Mouse (Mus musculus): ENCODE measurements at regions not wholly inside any gene's neighbourhood (a gene's known extent, or its start where the extent isn't known, plus 50 kb on each side); places are given as distances from the start of the nearest gene placed in this dataset.

- no peaks in the 10 kb centered on the region for H3K27me3 ChIP-seq (ENCODE audit: control insufficient read depth in 1 of 2, insufficient read depth in 2 of 2, low read length in 2 of 2)
Measured at GRCm38 (mm10) chr15:62246561-62247079, 1323.8 kb upstream of the A1bg start.

GRCm38 (mm10) chr15:62245237-62245636, 1322.4 kb upstream of the A1bg start:
- no peak overlapping the region for H3K4me3 ChIP-seq (ENCODE audit: control insufficient read depth in 1 of 2, insufficient read depth in 1 of 2, low read depth in 2 of 2, low read length in 2 of 2)
- H3K27me3 ChIP-seq (ENCODE audit: control insufficient read depth in 1 of 2, insufficient read depth in 2 of 2, low read length in 2 of 2), result no peaks in the 10 kb centered on the region
- H3K9me3 ChIP-seq (replicated peaks; ENCODE audit: insufficient read depth, low read length), result no peaks in the 10 kb centered on the region
- peaks cover 3 to 88% of the 10 kb centered on the region in 2 experiments for H3K36me3 ChIP-seq (ENCODE audit: control insufficient read depth in 1 of 2, insufficient read depth in 2 of 2, low read length in 2 of 2)
- no peak for TF ChIP-seq MYC (IDR thresholded peaks at IDR 0.05; ENCODE audit: low read depth, low read length)
- TF ChIP-seq KAT2A (conservative IDR thresholded peaks at IDR 0.05; ENCODE audit: low read depth, low read length), result no peak
- TF ChIP-seq ZC3H11A (IDR thresholded peaks at IDR 0.05; ENCODE audit: low read depth, low read length), result no peak
- TF ChIP-seq CHD2 (IDR thresholded peaks at IDR 0.05; ENCODE audit: low read length), result no peak
- TF ChIP-seq CTCF (IDR thresholded peaks at IDR 0.05 in 2 of 3, conservative IDR thresholded peaks at IDR 0.05 in 1 of 3; ENCODE audit: control insufficient read depth in 1 of 3, insufficient read depth in 1 of 3, low read depth in 2 of 3, low read length in 3 of 3, poor library complexity in 1 of 3, severe bottlenecking in 1 of 3), result no peak
- no peak for TF ChIP-seq POLR2AphosphoS5 (IDR thresholded peaks at IDR 0.05; ENCODE audit: borderline replicate concordance, low read depth, low read length)
- TF ChIP-seq JUND (IDR thresholded peaks at IDR 0.05; ENCODE audit: low read depth, low read length), result no peak
- no peak for TF ChIP-seq ETS1 (IDR thresholded peaks at IDR 0.05; ENCODE audit: low read depth, low read length)
- TF ChIP-seq MXI1 (IDR thresholded peaks at IDR 0.05; ENCODE audit: low read depth, low read length), result no peak
- TF ChIP-seq BHLHE40 (IDR thresholded peaks at IDR 0.05; ENCODE audit: borderline replicate concordance, low read depth, low read length), result no peak
- TF ChIP-seq TCF12 (IDR thresholded peaks at IDR 0.05; ENCODE audit: low read depth, low read length), result no peak
- no peak for TF ChIP-seq EP300 (IDR thresholded peaks at IDR 0.05; ENCODE audit: low read depth in 1 of 2, low read length in 2 of 2)
- no peak overlapping the region for H3K9ac ChIP-seq (ENCODE audit: control insufficient read depth, low read depth, low read length, poor library complexity, severe bottlenecking)
- no peaks in the 10 kb centered on the region; the same call in 1 of the 2 replicates for H3K79me2 ChIP-seq (ENCODE audit: control insufficient read depth, insufficient read depth, low read length, poor library complexity)
- no peak overlapping the region for H3K27ac ChIP-seq (ENCODE audit: control insufficient read depth, low read depth, low read length)
- no peak for DNase-seq (ENCODE audit: low read depth, low spot score)
- no peaks in the 10 kb centered on the region for H3K4me1 ChIP-seq (ENCODE audit: control insufficient read depth in 1 of 2, insufficient read depth in 2 of 2, low read length in 2 of 2)

More at GRCm38 (mm10) chr15:62246561-62247079, 1323.8 kb upstream of the A1bg start:
- no peak overlapping the region for H3K27ac ChIP-seq (ENCODE audit: control insufficient read depth, low read depth, low read length)
- no peak overlapping the region for H3K4me3 ChIP-seq (ENCODE audit: control insufficient read depth in 1 of 2, insufficient read depth in 1 of 2, low read depth in 2 of 2, low read length in 2 of 2)
- TF ChIP-seq USF2 (IDR thresholded peaks at IDR 0.05; ENCODE audit: borderline replicate concordance in 1 of 2, insufficient read depth in 1 of 2, low read depth in 1 of 2, low read length in 2 of 2) (no peak), BHLHE40 (IDR thresholded peaks at IDR 0.05; ENCODE audit: borderline replicate concordance, low read depth, low read length) (no peak), ELF1 (IDR thresholded peaks at IDR 0.05; ENCODE audit: low read depth, low read length) (no peak), ZMIZ1 (IDR thresholded peaks at IDR 0.05; ENCODE audit: low read depth, low read length) (no peak; the same call in 1 of the 2 replicates), EP300 (IDR thresholded peaks at IDR 0.05; ENCODE audit: low read depth in 1 of 2, low read length in 2 of 2) (no peak), CTCF (IDR thresholded peaks at IDR 0.05 in 2 of 3, conservative IDR thresholded peaks at IDR 0.05 in 1 of 3; ENCODE audit: control insufficient read depth in 1 of 3, insufficient read depth in 1 of 3, low read depth in 2 of 3, low read length in 3 of 3, poor library complexity in 1 of 3, severe bottlenecking in 1 of 3) (no peak), MAX (IDR thresholded peaks at IDR 0.05; ENCODE audit: low read length) (no peak), RAD21 (IDR thresholded peaks at IDR 0.05; ENCODE audit: low read depth, low read length) (no peak), SMC3 (IDR thresholded peaks at IDR 0.05; ENCODE audit: low read depth, low read length) (no peak), USF1 (IDR thresholded peaks at IDR 0.05; ENCODE audit: low read depth, low read length) (no peak), MAFK (IDR thresholded peaks at IDR 0.05; ENCODE audit: borderline replicate concordance, low read depth, low read length) (no peak), CHD1 (IDR thresholded peaks at IDR 0.05; ENCODE audit: low read depth, low read length) (no peak), MYB (IDR thresholded peaks at IDR 0.05; ENCODE audit: low read depth, low read length) (no peak), SIN3A (IDR thresholded peaks at IDR 0.05; ENCODE audit: low read length) (no peak), RCOR1 (IDR thresholded peaks at IDR 0.05; ENCODE audit: low read depth, low read length) (no peak), POLR2A (IDR thresholded peaks at IDR 0.05; ENCODE audit: control insufficient read depth in 1 of 2, insufficient read depth in 1 of 2, low read depth in 1 of 2, low read length in 2 of 2, poor library complexity in 1 of 2) (no peak), GABPA (IDR thresholded peaks at IDR 0.05; ENCODE audit: low read depth, low read length) (no peak), MXI1 (IDR thresholded peaks at IDR 0.05; ENCODE audit: low read depth, low read length) (no peak), MAZ (IDR thresholded peaks at IDR 0.05; ENCODE audit: low read depth, low read length) (no peak)
- no peaks in the 10 kb centered on the region; the same call in 1 of the 2 replicates for H3K79me2 ChIP-seq (ENCODE audit: control insufficient read depth, insufficient read depth, low read length, poor library complexity)
- DNase-seq (ENCODE audit: low read depth, low spot score), result no peak
- H3K4me1 ChIP-seq (ENCODE audit: control insufficient read depth in 1 of 2, insufficient read depth in 2 of 2, low read length in 2 of 2), result no peaks in the 10 kb centered on the region
- peaks cover 5 to 97% of the 10 kb centered on the region in 2 experiments for H3K36me3 ChIP-seq (ENCODE audit: control insufficient read depth in 1 of 2, insufficient read depth in 2 of 2, low read length in 2 of 2)
- H3K9me3 ChIP-seq (replicated peaks; ENCODE audit: insufficient read depth, low read length), result no peaks in the 10 kb centered on the region
- H3K9ac ChIP-seq (ENCODE audit: control insufficient read depth, low read depth, low read length, poor library complexity, severe bottlenecking), result no peak overlapping the region
